Mouse (Mus musculus): ENCODE data around the gene Chst3. TPM values are rescaled to one million over a fixed set of nuclear protein-coding genes. Genes with fewer than 3 reads are reported as not detected.

Gene Chst3
- 0.22 and 0.31 TPM in 2 replicates for polyA plus RNA-seq (2016; fragmentation: Nextera tagmentation; extraction: Ambion mirVana)

DNA sequence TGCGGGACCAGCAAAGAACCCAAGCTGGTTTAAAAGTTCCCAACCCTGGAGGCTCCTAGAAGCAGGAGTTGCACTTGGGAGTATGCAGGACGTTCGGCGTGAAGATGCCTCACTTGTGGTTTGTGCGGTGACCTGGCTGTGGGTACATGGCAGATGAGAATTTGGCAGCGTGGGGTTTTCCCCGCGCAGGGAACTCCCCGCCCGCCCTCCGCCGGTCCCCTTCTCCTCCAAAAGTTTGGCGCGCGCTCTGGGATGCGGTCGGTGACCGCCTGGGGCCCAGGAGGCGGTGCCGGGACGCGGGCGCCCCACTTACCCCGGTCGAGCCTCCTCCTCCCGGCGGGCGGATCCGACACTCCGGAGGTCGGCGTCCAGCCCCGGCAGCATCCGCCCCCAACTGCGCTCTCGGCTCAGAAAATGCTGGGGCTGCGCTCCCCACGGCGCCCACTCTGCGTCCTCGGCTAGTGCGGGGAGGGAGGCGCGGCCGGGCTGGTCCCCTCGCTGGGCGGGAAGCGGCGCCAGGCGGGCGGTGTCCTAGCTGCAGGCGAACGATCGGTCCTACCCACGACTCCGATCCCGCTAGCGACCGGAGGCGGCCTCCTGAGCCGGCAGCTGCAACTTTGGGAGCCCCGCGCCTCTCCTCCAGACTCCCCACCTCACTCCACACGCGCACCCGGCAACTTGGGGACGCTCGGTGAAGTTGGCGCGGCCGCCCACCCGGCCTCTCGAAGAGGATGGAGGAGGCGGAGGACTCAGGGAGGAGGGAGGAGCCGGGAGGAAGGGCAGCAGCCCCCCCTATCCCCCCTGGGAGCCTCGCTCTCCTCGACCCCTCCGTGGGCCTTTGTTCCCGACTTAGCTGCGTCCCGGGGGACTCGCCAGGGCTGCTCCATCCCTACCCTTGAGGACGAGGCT, at the start of gene Chst3:
TSS of gene Chst3 (minus strand) at position 670 of the 909 bp plus-strand sequence.
- no peaks in the 10 kb centered on the region for H3K4me1 ChIP-seq
- peak within 1 kb of the TSS; percentile 52 for H3K4me3 ChIP-seq
- peaks cover 82% of the 10 kb centered on the region for H3K27me3 ChIP-seq (replicated peaks)
- H3K4me2 ChIP-seq: peak within 1 kb of the TSS; percentile 65
- H3K9me3 ChIP-seq (replicated peaks): no peaks in the 10 kb centered on the region
- H3K36me3 ChIP-seq: no peaks in the 10 kb centered on the region
- H3K9ac ChIP-seq: peak within 1 kb of the TSS; percentile 35; the same call in 1 of the 2 replicates
- H3K27ac ChIP-seq: no peak within 1 kb of the TSS
- WGBS (ENCODE audit: insufficient replicate concordance): under 1% methylated on average over 83 of the region's 83 CpGs
- ATAC-seq: no peak

DNA sequence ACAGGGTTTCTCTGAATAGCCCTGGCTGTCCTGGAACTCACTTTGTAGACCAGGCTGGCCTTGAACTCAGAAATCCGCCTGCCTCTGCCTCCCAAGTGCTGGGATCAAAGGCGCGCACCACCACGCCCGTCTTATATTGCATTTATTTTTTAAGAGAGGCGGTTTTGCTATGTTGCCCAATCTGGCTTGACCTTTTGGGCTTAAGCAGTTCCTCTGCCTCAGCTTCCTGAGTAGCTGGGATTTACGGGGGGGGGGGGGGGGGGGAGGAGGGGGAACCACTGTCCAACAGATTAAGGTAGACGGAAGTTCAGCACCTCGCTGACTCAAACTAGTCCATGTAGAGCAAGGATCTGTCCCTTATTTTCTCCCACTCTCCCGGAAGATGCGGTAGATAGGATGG, 49.7 kb upstream of the Chst3 start:
- Histone ChIP-seq H3K27ac (no peak overlapping the region), H3K36me3 (no peaks in the 10 kb centered on the region), H3K9ac (no peak overlapping the region), H3K4me2 (no peak overlapping the region), H3K4me1 (peaks cover 20% of the 10 kb centered on the region), H3K27me3 (replicated peaks) (peaks cover 3% of the 10 kb centered on the region), H3K4me3 (no peak overlapping the region), H3K9me3 (replicated peaks) (no peaks in the 10 kb centered on the region)
- ATAC-seq: no peak
- 60% methylated on average over 10 of the region's 11 CpGs for WGBS (ENCODE audit: insufficient replicate concordance)

DNA sequence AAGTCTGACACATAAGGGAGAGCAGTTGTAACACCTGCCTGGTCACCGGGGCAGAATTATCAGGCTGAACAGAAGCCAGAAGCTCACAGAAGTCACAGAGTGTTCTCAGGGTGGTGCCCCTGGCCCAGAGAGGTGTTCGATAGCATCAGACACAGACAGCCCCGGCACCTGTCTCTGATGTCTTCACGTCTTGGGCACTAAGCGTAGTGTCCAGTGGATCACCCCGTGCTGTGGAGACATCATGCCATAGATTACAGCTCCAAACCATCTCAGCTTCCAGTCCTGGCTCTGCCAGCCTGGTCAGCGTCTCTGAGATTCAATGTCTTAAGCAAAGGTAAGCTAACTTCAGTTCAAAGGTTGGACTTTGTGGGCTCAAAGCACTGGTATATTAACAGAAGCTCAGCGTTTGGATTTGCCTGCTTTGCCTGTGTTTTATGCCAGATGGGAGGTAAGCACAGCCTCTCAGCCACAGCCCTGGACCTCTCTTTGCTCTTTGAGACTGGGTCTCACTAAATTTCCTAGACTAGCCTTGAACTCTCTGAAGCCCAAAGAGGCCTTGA, 47.9 kb upstream of the Chst3 start:
- ATAC-seq: no peak
- no peaks in the 10 kb centered on the region for H3K36me3 ChIP-seq
- WGBS (ENCODE audit: insufficient replicate concordance): 68% methylated on average over 8 of the region's 8 CpGs

DNA sequence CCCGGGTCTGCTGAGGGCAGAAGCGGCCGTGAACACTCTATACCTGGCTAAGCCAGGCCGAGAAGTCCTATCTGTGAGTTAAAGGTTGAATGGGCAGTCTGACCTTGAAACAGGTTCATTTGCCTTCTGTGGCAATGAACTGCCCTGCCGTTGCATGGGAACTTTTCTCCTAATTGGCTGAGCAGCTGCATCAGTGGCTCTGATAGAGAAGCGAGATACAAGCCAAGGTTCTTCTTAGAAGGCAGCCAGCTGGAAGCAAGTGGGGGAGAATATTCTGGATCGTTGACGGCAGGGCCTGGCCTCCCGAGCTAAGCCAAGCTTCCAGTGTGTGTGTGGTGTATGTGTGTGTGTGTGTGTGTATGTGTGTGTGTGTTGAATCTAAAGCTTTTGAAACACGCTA, 46.2 kb upstream of the Chst3 start:
- Histone ChIP-seq H3K4me1 (no peaks in the 10 kb centered on the region; the same call in 1 of the 2 replicates), H3K4me2 (no peak overlapping the region), H3K9me3 (replicated peaks) (no peaks in the 10 kb centered on the region), H3K27me3 (replicated peaks) (peaks cover 13% of the 10 kb centered on the region), H3K4me3 (no peak overlapping the region), H3K27ac (no peak overlapping the region), H3K36me3 (no peaks in the 10 kb centered on the region), H3K9ac (no peak overlapping the region)
- ATAC-seq: no peak
- WGBS (ENCODE audit: insufficient replicate concordance): 67% methylated on average over 10 of the region's 10 CpGs

More for the DNA sequence above, 47.9 kb upstream of the Chst3 start:
- Histone ChIP-seq H3K4me1 (peaks cover 4% of the 10 kb centered on the region), H3K27ac (no peak overlapping the region), H3K9ac (no peak overlapping the region), H3K4me3 (no peak overlapping the region), H3K4me2 (no peak overlapping the region), H3K9me3 (replicated peaks) (no peaks in the 10 kb centered on the region), H3K27me3 (replicated peaks) (peaks cover 13% of the 10 kb centered on the region)

DNA sequence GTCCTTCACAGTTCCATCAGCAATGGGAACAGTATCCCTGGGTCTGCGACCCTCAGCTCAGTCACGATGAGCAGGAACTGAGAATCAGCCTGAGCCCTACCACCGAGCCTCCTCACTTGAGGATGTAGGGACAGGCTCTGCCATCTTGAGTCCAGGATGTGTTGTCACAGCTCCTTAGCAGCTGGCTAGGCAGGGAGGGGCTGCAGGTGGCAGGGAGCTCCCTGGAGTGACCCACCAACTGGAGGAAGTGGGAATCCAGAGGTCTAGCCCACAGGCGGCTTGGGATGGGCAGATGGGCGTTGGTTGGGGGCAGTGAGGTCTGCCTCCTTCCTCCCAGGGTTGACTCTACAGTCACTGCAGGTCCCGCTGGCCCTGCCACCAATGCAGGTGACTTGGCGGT, 44.3 kb upstream of the Chst3 start:
- 48% methylated on average over 7 of the region's 7 CpGs for WGBS (ENCODE audit: insufficient replicate concordance)
- ATAC-seq: no peak
- H3K36me3 ChIP-seq: no peaks in the 10 kb centered on the region
- H3K4me3 ChIP-seq: no peak overlapping the region
- no peaks in the 10 kb centered on the region; the same call in 1 of the 2 replicates for H3K4me1 ChIP-seq
- no peaks in the 10 kb centered on the region for H3K9me3 ChIP-seq (replicated peaks)
- H3K27ac ChIP-seq: no peak overlapping the region
- peaks cover 18% of the 10 kb centered on the region for H3K27me3 ChIP-seq (replicated peaks)
- H3K9ac ChIP-seq: no peak overlapping the region
- H3K4me2 ChIP-seq: no peak overlapping the region

DNA sequence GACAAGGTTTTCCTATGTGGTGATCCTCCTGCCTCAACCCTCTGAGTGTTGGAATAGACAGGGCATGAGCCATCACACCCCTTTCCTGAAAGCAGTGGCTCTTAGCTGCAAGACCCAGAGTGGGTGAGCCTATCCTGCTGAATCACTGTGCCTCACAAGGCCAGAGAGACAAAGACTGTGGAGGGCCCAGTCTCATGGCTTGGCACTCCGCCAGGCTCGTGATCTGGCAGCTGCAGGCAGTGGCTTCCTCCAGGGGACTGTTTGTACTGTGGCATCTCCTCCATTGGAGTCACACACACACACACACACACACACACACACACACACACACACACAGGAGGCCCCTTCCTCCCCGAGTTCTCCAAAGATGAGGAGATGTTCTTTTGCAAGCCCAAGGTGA, 43.3 kb upstream of the Chst3 start:
- Histone ChIP-seq H3K4me2 (no peak overlapping the region), H3K4me1 (peaks cover 3% of the 10 kb centered on the region), H3K9ac (no peak overlapping the region), H3K36me3 (no peaks in the 10 kb centered on the region), H3K27ac (no peak overlapping the region), H3K4me3 (no peak overlapping the region), H3K9me3 (replicated peaks) (no peaks in the 10 kb centered on the region), H3K27me3 (replicated peaks) (peaks cover 18% of the 10 kb centered on the region)
- no peak for ATAC-seq
- WGBS (ENCODE audit: insufficient replicate concordance): 43% methylated on average over 3 of the region's 3 CpGs

DNA sequence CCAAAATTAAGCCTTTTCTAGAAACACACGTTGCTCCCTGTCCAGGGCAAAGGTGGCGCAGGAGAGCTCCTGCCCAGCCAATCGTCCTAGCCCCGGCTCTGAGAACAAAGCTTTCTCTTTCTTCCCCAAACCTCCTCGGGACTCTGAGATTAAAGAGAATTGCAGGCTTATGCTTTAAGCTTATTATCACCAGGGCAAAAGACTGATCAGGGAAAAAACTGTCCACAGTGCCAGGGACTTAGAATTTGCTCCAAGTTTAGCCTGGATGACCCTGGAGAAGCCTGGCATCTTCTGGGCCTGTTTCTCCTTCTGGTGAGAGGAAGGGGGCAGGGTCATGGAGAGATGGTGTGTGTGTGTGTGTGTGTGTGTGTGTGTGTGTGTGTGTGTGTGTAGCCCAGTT, 42.5 kb upstream of the Chst3 start:
- Histone ChIP-seq H3K4me3 (no peak overlapping the region), H3K9me3 (replicated peaks) (no peaks in the 10 kb centered on the region), H3K9ac (no peak overlapping the region), H3K4me1 (peaks cover 12% of the 10 kb centered on the region), H3K27me3 (replicated peaks) (peaks cover 18% of the 10 kb centered on the region), H3K36me3 (no peaks in the 10 kb centered on the region), H3K27ac (no peak overlapping the region), H3K4me2 (no peak overlapping the region)
- ATAC-seq: no peak
- WGBS (ENCODE audit: insufficient replicate concordance): 36% methylated on average over 5 of the region's 5 CpGs

DNA sequence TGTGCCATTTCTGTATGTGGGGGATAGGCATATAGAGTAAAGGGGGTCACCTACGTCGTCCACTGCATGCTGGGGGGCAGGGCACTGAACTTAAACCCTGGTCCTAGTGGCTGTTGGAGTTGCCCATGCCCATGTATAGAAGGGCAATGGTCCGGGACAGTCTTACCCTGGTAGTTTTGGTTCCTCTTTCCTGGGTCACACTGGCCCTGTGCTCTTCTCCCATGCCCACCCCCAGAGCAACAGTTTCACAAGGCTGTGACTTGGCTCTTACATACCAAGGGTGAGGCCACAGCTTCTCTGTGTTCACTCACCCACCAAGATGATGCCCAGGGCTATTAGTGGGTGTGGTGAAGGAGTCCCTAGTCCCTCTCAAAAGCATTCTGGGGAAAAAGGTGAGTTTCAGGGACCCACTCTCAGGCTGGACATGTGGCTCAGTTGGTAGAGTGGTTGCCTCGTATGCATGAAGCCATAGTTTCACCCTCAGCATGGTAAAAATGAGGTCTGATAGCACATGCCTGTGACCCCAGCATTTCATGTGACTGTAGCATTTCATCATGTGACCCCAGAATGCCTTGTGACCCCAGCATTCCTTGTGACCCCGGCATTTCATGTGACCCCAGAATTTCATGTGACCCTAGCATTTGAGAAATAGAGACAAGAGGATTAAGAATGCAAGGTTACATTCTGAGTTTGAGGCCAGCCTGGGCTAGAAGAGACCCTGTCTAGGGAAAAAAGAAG, 41.7 kb upstream of the Chst3 start:
- Histone ChIP-seq H3K9me3 (replicated peaks) (no peaks in the 10 kb centered on the region), H3K4me1 (peaks cover 20% of the 10 kb centered on the region), H3K36me3 (no peaks in the 10 kb centered on the region), H3K27ac (no peak overlapping the region), H3K4me3 (no peak overlapping the region), H3K27me3 (replicated peaks) (peaks cover 18% of the 10 kb centered on the region), H3K4me2 (no peak overlapping the region), H3K9ac (no peak overlapping the region)
- no peak for ATAC-seq
- WGBS (ENCODE audit: insufficient replicate concordance): 62% methylated on average over 5 of the region's 5 CpGs

DNA sequence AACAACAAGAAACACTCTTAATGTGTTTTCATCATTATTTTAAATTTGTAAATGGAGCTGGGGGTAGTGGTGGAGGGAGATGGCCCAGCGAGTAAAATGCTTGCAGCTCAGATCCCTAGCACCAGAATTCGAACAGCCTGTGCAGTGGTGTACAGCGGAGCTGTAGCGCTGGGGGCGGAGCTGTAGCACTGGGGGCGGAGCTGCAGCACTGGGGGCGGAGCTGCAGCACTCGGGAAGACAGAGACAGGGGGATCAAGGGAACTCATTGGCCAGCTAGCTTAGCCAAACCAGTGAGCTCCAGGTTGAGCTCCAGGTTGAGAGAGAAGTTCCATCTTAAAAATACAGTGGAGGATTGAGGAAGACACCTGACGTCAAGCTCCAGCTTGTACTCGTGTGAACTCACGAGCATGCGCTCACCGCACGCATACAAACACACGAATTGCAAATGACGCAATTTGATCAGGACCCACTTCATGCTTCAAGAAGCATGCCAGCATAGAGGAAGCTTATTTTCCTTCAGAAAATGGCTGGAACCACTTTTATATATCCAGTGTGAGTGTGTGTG, 38.3 kb upstream of the Chst3 start:
- Histone ChIP-seq H3K4me1 (peaks cover 25% of the 10 kb centered on the region), H3K27ac (no peak overlapping the region), H3K9me3 (replicated peaks) (no peaks in the 10 kb centered on the region), H3K4me3 (peak overlapping the region; percentile 3; the same call in 1 of the 2 replicates), H3K36me3 (no peaks in the 10 kb centered on the region), H3K27me3 (replicated peaks) (peaks cover 6% of the 10 kb centered on the region; the same call in 1 of the 2 replicates), H3K4me2 (peak overlapping the region; percentile 12; the same call in 1 of the 2 replicates), H3K9ac (no peak overlapping the region)
- WGBS (ENCODE audit: insufficient replicate concordance): 51% methylated on average over 16 of the region's 16 CpGs
- ATAC-seq: peak; percentile 65; the same call in 1 of the 2 replicates

DNA sequence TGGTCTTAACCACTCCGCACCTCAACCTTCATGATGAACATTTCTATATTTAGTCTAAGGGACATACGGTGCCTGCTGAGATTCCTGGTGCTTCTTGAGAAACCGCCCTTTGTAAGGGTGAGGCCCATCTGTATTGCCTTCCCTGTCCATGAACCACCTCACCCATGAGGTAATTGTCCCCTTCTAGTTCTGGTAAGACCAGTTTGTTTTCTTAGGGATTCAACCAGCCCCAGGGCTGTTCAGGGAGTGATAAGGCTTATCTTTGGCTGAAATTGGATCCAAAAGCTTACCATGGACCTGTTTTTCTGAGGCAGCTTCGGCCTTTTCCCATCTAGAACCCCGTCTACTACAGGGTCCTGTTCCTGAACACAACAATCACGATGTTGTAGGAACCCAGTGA, 37.0 kb upstream of the Chst3 start:
- peak; percentile 57 for ATAC-seq

DNA sequence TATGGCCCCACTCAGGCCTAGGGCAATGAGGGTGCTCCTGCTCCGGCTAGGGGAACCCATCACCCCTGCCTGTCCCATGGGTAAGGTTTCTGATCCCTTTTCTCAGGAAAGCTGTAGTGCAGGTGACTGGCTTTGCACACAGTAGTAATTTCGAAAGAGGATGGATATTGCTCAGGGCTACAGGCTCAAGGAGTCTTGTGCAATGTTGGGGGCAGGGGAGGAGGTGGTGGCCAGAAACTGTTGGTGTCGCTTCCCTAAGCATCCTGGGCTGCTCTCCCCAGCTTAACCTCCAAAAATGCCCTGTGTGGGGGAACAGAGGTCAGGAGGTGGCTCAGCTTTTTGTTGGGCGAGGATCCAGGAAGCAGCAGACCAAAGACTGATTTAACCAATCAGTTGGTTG, 33.5 kb upstream of the Chst3 start:
- no peak for ATAC-seq
- no peak overlapping the region for H3K4me2 ChIP-seq

More for the DNA sequence above, 37.0 kb upstream of the Chst3 start:
- Histone ChIP-seq H3K9me3 (replicated peaks) (no peaks in the 10 kb centered on the region), H3K4me2 (peak overlapping the region; percentile 6; the same call in 1 of the 2 replicates), H3K27ac (no peak overlapping the region), H3K36me3 (no peaks in the 10 kb centered on the region), H3K9ac (no peak overlapping the region), H3K4me1 (peaks cover 25% of the 10 kb centered on the region), H3K4me3 (no peak overlapping the region), H3K27me3 (replicated peaks) (peaks cover 5% of the 10 kb centered on the region; the same call in 1 of the 2 replicates)
- WGBS (ENCODE audit: insufficient replicate concordance): 43% methylated on average over 6 of the region's 6 CpGs

More for the DNA sequence above, 33.5 kb upstream of the Chst3 start:
- H3K36me3 ChIP-seq: no peaks in the 10 kb centered on the region
- 48% methylated on average over 4 of the region's 4 CpGs for WGBS (ENCODE audit: insufficient replicate concordance)
- H3K9me3 ChIP-seq (replicated peaks): no peaks in the 10 kb centered on the region
- H3K9ac ChIP-seq: no peak overlapping the region
- H3K27me3 ChIP-seq (replicated peaks): no peaks in the 10 kb centered on the region; the same call in 1 of the 2 replicates
- peaks cover 24% of the 10 kb centered on the region for H3K4me1 ChIP-seq
- H3K27ac ChIP-seq: no peak overlapping the region
- H3K4me3 ChIP-seq: no peak overlapping the region
